Mouse (Mus musculus) ovary, postnatal 14 days (tissue): ENCODE data around the gene Fam171a2.
"Not testable (repeated sequence)": the region's sequence is repeated elsewhere in the genome, so short reads cannot be mapped to it uniquely, and the experiment has no call there.

Experiments
- DNase-seq: peaks from one replicate; pipeline ENCODE4 v3.0.0; 2022; ENCODE audit warnings: low spot score

The Fam171a2 gene

GRCm38 (mm10) chr11:102434816-102435705, 12.4 kb downstream of the Fam171a2 start:
- no peak for DNase-seq

GRCm38 (mm10) chr11:102434406-102434805, 13.1 kb downstream of the Fam171a2 start:
- DNase-seq: peak; percentile 89

- no peak for DNase-seq
Measured at GRCm38 (mm10) chr11:102433866-102434265, 13.6 kb downstream of the Fam171a2 start.

GRCm38 (mm10) chr11:102432896-102433295, 14.6 kb downstream of the Fam171a2 start:
- no peak for DNase-seq

- DNase-seq: no peak
Measured at GRCm38 (mm10) chr11:102432115-102432843, 15.2 kb downstream of the Fam171a2 start.

GRCm38 (mm10) chr11:102431728-102432114, 15.8 kb downstream of the Fam171a2 start:
- no peak for DNase-seq

GRCm38 (mm10) chr11:102431018-102431645, 16.4 kb downstream of the Fam171a2 start:
- DNase-seq: no peak

GRCm38 (mm10) chr11:102430121-102431017, 17.1 kb downstream of the Fam171a2 start, which contains the start of gene Grn:
Grn (plus strand) TSS chr11:102430315.
- DNase-seq: peak; percentile 75

- no peak for DNase-seq
Measured at GRCm38 (mm10) chr11:102429551-102429950, 17.9 kb downstream of the Fam171a2 start.

- no peak for DNase-seq
Measured at GRCm38 (mm10) chr11:102428981-102429540, 18.4 kb downstream of the Fam171a2 start.

GRCm38 (mm10) chr11:102425555-102426316, 21.7 kb downstream of the Fam171a2 start:
- no peak for DNase-seq

GRCm38 (mm10) chr11:102424666-102425065, 22.8 kb downstream of the Fam171a2 start:
- DNase-seq: no peak

- DNase-seq: no peak
Measured at GRCm38 (mm10) chr11:102421559-102421958, 25.9 kb downstream of the Fam171a2 start.

- no peak for DNase-seq
Measured at GRCm38 (mm10) chr11:102418887-102419286, 28.6 kb downstream of the Fam171a2 start.

- DNase-seq: no peak
Measured at GRCm38 (mm10) chr11:102417160-102417559, 30.3 kb downstream of the Fam171a2 start.

GRCm38 (mm10) chr11:102415034-102415802, 32.3 kb downstream of the Fam171a2 start:
- DNase-seq: no peak

GRCm38 (mm10) chr11:102413059-102413458, 34.4 kb downstream of the Fam171a2 start:
- DNase-seq: no peak

GRCm38 (mm10) chr11:102411704-102412103, 35.8 kb downstream of the Fam171a2 start:
- DNase-seq: peak; percentile 90

- DNase-seq: no peak
Measured at GRCm38 (mm10) chr11:102411061-102411460, 36.4 kb downstream of the Fam171a2 start.

- DNase-seq: not testable (repeated sequence)
Measured at GRCm38 (mm10) chr11:102410345-102410744, 37.1 kb downstream of the Fam171a2 start.
